Mouse (Mus musculus) testis, adult 2 months (tissue): Measurements from ENCODE around the gene Pdik1l.

Experiments used
- CTCF ChIP-seq: fragments of 200-500 bp; IDR thresholded peaks from 2 replicates; pipeline ENCODE4 v1.5.1; 2012; ENCODE audit warnings: low read depth, mild to moderate bottlenecking, inconsistent platforms, low read length, moderate library complexity; ENCODE audit not compliant: control insufficient read depth, insufficient read depth, insufficient replicate concordance
- POLR2A ChIP-seq: fragments of 200-500 bp; IDR thresholded peaks from 2 replicates; pipeline ENCODE4 v1.6.1; 2012; ENCODE audit warnings: low read depth, mild to moderate bottlenecking, inconsistent platforms, low read length, moderate library complexity; ENCODE audit not compliant: control insufficient read depth

DNA sequence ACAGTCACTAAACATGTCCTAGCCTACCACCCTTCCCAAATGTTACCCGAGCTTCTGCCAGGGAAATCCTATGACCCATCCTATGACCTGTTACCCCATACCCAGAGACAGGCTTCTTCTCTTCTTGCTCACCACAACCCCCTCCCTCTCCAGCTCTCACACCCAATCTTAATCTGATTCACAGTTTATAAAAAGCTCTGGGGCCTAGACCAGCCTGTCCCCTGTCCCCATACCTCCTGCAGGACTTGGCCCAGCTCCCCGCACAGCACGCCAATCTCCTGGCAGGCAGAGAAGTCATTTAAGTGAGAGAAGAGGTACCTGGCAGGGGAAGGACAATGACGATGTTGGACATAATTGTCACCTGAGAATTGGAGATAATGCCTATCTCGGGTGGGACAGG lies 52.8 kb downstream of the Pdik1l start:
- TF ChIP-seq POLR2A (no peak), CTCF (no peak)
